Mouse (Mus musculus) thymus, postnatal 10 days (tissue): ENCODE results near the gene Gm9046.
"Not testable (repeated sequence)": the region's sequence is repeated elsewhere in the genome, so short reads cannot be mapped to it uniquely, and the experiment has no call there.

Experiments
- DNase-seq, 2 experiments: peaks; one replicate each; pipeline ENCODE4 v3.0.0; 2021; ENCODE audit warnings: low spot score in 2 of 2

Gm9046 gene

GRCm38 (mm10) chr10:118343155-118343554 is at the start of gene Gm9046:
Gene Gm9046, minus strand, starts transcription at chr10:118343255.
- not testable (repeated sequence) for DNase-seq

GRCm38 (mm10) chr10:118370443-118370842 is 27.4 kb upstream of the Gm9046 start:
- DNase-seq = peak; percentile 63 to 85

- DNase-seq = no peak
Measured at GRCm38 (mm10) chr10:118369518-118369917, 26.5 kb upstream of the Gm9046 start.

- not testable (repeated sequence) for DNase-seq
Measured at GRCm38 (mm10) chr10:118354005-118354404, 10.9 kb upstream of the Gm9046 start, which contains the start of gene Gm9049. Gene Gm9049, minus strand, starts transcription at chr10:118354105.

- DNase-seq = not testable (repeated sequence)
Measured at GRCm38 (mm10) chr10:118348579-118348978, 5.5 kb upstream of the Gm9046 start, which contains the start of gene Gm9048. Gene Gm9048, minus strand, starts transcription at chr10:118348679.

GRCm38 (mm10) chr10:118337731-118338130 is 5.3 kb downstream of the Gm9046 start, which contains the start of gene Gm9045:
Gene Gm9045, minus strand, starts transcription at chr10:118337831.
- not testable (repeated sequence) for DNase-seq

- not testable (repeated sequence) for DNase-seq
Measured at GRCm38 (mm10) chr10:118332308-118332707, 10.7 kb downstream of the Gm9046 start, which contains the start of gene Gm9044. Gene Gm9044, minus strand, starts transcription at chr10:118332408.

- DNase-seq = not testable (repeated sequence)
Measured at GRCm38 (mm10) chr10:118326869-118327268, 16.2 kb downstream of the Gm9046 start, which contains the start of gene Gm9040. Gene Gm9040, minus strand, starts transcription at chr10:118326969.

GRCm38 (mm10) chr10:118319024-118319423 is 24.0 kb downstream of the Gm9046 start:
- DNase-seq = no peak

GRCm38 (mm10) chr10:118302133-118302532 is 40.9 kb downstream of the Gm9046 start:
- not testable (repeated sequence) for DNase-seq

- DNase-seq = no peak
Measured at GRCm38 (mm10) chr10:118294938-118295337, 48.1 kb downstream of the Gm9046 start, which contains the start of gene Iltifb. Gene Iltifb, minus strand, starts transcription at chr10:118295038.
